Mouse (Mus musculus) left cerebral cortex, adult 9 months (tissue): ENCODE measurements around the gene Lgals2.
"Not testable (repeated sequence)": the region's sequence is repeated elsewhere in the genome, so short reads cannot be mapped to it uniquely, and the experiment has no call there.

ENCODE experiments used
- DNase-seq, 2 experiments: peaks; one replicate each; pipeline ENCODE4 v3.0.0; 2022; ENCODE audit warnings: low spot score in 2 of 2

Gene Lgals2

DNA sequence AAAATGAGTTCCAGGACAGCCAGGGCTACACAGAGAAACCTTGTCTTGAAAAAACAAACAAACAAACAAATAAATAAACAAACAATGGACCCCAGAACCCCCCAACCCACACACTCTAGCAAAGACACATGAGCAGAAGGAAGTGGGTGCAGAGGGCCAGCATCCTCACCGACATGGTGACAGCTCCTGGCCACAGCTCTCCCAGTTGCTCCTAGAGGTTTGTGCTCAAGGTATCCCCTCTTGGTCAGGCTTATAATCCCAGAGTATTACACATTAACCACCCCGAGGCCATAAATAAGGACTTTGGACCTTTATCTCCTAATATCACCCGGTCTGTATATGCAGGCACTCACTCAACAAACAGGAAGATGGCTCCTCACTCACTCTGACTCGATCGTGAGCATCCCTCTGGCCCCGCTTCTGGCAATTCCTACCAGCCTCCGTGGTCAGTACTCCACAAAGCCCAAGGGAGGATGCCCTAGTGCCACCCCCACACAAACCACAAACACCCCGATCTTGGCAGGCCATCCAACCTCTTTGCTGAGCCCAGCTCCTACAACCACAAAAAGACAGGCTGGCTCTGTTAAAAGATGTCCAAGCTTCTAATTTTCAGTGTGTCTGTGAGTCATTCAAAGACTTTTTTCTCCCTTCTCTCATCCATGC lies at the start of gene Lgals2:
Gene Lgals2 (minus strand): TSS at position 227 of the 663 bp plus-strand sequence.
- no peak for DNase-seq

DNA sequence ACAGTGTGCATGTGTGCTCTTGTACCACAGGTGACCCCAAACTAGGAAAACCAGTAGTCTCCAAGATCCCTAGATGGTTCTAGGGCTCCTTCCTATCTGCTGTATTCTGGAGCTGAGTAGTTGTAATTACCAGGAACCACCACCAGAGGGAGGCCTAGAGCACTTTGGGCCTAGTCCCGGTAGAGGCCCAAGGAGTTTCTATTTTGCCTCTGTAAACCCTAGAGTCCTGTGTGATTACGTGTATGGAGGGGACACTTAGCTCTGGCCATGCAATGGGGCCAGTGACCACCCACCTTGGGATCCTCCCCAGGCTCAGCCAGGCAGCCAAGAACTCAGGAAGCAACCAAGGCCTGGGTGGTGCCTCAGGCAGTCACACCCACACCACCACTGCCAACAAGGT lies 47.9 kb upstream of the Lgals2 start:
- DNase-seq, result peak in 1 of 2 experiments; percentile 87

DNA sequence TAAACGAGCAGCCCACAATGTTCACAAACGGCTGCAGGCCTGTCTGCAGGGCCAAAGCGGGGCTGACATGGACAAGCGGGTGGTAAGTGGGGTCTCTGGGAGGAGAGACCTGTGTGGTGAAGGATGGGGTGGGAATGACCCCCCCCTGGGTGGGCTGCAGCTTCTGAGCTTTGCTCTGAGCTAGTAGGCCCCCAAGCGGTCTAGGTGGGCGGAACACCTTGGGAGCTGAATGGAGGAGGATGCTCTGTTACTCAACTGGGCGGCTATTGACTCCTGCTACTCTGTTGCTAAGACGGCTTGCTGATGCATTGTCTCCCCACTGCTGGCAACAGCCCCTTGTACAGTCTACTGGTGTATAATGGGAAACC lies 46.1 kb upstream of the Lgals2 start:
- no peak for DNase-seq

DNA sequence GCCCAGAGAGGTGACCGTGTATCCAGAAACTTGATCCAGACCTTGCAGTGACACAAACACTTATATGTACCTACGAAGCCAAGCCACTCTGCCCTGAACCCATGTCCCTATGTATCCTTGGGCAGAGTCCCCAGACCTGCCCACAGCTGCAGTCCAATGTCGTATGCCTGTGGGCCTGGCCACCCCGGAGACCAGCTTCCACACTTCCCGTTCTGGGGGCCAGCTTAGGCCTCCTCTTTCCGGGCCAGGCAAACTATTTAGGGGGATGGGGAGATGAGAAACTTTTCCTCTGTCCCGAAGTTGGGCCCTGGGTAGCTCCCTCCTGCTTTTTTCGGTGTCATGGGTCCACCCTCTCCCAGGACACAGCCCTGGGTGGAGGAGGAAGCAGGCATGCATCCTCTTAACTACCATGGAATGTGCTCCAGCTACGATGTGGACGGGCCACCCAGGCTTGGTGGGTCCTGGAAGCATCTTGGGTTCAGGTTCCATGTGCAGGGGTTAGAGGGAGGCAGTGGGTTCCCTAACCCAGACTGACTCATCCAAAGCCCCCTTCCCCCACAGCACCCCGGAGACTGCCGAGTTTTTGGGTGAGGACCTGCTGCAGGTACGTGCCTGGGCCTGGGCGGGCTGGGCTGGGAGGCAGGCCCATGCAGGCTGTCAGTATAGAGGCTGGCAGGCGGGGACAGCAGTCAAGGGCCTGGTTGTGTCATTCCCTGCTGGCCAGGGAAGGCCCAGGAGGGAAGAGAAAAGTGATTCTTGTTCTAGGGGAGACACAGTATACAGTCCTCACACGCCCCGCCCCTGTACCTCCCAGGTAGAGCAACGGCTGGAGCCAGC lies 45.5 kb upstream of the Lgals2 start:
- DNase-seq, result no peak

DNA sequence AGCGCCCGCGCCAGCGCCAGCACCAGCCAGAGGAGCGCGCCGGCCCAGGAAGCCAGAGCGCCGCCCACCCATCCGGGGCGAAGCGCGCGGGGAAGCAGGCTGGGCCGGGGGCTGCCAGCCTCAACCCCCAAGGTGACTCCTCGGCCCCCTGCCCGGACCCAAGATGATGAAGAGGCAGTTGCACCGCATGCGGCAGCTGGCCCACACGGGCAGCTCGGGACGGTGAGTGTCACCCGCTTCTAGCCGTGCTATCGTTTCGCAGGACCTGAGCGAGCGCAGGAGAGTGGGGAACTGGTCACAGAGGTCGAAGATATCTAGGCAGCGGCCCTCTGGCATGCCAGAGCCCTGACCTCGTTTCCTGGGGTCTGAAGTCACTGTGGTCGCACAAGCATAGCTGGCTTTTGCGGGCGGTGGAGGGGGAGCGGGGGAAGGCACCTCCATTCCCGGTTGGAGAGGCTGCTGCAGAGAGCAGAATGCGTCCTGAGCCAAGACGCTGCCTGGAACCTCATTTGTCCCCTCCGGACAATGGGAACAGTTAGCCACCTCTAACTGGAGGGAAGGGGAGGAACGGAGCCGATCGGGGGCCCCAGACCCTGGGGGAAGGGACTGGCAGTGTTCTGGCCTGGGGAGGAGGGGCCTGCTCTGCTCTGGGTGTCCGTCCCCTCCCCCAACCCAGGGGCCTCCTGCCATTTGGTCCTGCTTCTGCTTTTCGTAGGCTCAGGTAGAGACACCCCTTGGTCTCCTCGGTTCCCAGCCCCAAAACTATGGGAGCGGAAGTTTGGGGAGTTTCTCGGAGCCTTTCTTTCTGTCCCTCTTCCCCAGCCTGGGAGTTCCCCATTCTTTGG lies 44.6 kb upstream of the Lgals2 start, which contains the start of gene Sh3bp1:
Gene Sh3bp1 (plus strand): TSS at position 29 of the 845 bp plus-strand sequence.
- no peak for DNase-seq

DNA sequence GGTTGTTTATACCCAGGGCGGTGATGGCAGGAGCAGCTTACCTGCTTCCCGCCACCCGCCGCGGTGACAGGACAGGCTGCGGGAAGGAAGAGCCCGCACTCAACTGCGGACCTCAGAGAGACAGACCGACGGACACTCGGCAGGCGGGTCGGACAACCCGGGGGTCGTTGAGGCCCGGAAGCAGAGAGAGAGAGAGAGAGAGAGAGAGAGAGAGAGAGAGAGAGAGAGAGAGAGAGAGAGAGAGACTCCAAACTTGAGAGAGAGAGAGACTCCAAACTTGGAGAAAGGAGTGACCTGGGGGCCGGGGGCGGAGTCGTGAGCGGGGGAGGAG lies 44.0 kb upstream of the Lgals2 start, which contains the start of gene Gm49510:
Gene Gm49510 (plus strand): TSS at position 259 of the 331 bp plus-strand sequence.
- DNase-seq, result no peak

DNA sequence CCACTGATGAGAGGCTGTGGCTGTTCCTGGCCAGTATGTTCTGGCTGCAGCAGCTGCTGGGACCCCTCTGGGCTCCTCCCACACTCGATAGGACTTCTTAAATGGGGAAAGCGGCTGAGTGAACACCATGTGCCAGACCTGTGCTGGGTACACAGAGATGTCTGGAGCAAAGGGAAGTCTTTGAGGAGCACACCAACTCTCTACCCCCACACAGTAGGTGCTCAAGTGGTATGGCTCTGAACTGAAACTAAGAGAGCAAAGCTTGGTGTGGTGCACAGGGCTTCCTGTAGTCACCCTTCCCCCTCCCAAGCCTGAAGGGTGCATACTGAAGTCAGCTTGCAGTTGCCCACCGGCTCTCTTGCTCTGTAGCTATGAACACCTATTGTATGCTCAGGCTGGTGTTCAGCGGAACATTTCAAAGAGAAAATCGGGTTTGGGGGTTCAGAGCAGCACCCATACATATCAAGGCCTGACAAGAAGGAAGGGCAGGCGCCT lies 43.2 kb upstream of the Lgals2 start:
- no peak for DNase-seq

DNA sequence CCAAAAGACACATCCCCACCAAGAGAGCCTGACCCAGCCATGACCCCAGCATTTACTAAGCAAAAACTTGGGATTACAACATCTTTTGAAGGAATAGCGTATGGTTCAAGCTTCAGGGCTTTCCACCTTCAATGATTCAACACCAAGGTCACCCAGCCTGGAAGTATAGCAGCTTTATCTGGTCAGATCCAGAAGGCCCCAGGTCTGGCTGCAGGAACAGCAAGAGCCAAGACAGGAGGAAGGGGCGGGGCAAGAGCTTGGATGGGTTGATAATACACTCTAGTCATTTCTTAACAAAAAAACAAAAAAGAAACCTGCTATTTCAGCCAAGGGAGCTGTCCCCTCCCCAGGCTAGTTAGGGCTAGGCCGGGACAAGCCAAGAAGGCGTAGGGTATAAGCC lies 42.2 kb upstream of the Lgals2 start:
- no peak for DNase-seq

DNA sequence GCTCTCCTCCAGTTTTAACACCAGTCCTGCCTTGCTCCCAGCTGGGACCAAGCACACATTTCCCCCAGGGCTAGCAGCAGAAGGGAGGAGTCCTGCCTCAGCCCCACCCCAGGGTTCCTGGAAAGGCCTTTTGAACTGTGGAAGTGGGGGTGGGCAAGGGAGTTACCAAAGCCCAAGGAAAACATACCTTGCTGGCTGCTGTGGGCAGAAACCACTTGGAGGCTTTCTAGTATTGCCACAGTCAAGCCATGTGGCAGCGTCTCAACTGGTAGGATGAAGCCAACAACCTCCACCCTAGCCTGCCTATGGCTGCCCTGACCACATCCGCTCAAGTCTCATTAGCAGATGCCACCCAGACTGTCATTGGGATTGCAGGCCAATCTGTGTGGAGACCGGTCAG lies 40.8 kb upstream of the Lgals2 start:
- no peak for DNase-seq

DNA sequence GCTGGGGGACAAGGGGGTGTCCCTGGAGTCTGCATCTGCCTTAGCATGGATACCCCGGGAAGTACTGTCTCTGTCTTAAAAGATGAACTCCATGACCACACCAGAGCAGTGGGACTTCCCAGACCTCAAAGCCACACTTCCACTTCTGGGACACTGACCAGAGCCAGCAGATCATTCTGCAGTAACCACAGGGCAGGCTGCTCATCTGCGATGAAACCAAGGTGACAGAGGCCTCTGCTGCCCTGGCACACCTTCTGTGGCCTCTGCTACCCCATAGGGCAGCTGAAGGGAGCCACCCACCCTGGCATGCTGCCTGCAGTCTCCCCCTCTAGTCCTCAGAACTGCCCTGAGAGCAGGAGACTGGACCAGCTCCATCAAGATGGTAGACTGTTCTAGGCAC lies 40.4 kb upstream of the Lgals2 start:
- DNase-seq, result no peak

DNA sequence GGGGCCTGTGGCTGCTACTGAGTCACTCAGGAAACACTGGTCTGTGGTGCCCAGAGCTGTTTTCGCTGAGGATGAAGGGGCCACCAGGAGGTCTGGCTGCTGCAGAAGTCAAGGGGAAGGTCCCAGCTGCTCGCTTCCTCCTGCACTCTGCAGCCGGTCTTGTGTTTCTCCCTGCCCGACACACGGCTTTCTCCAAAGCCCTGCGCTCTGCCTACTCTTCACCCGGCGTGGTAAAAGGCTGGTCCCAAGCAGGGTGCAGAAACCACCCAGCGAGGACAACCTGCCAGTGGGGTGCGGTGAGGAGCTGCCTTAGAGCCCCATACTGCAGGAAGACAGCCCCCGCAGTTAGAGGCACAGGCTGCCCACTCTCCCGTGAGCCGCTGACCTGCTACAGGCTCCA lies 39.4 kb upstream of the Lgals2 start:
- DNase-seq, result no peak

DNA sequence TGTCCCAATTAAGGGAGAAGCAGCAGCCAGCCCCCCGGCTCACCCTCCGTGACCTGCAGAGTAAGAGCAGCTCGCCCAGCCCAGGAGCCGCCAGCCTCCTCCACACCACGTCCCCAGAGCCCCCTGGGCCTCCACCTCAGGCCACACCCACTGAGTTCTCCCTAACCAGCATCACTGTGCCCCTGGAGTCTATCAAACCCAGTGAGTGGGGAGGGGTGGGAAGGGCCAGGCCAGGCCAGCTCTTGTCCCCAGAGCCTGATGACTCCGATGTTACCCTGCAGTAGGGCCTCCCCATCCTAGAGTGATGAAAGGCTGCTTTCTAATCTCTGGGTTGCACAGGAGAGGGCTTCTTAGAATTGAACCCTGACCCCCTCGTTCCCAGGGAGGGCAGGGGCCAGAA lies 37.1 kb upstream of the Lgals2 start:
- DNase-seq, result no peak

DNA sequence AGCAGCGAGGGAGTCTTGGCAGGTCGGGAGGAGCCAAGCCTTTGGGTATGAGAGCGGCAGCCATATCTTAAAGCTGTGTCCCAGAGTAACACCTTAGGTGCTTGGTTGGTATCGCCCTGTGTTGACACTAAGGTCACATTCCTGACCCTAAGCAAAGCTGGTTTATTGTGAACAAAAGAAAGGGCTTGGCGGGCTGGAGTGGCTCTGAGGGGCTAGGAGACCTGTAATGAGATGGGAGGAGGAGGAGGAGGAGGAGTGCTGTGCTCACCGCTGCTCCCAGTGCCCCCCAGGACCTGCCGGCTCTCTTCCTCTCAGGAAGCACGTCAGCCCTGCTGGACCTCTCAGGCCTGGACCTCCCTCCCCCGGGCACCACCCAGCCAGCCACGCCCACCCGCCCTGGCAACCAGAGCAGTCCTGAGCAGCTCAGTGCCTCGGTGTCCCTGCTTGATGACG lies 34.1 kb upstream of the Lgals2 start:
- no peak for DNase-seq

DNA sequence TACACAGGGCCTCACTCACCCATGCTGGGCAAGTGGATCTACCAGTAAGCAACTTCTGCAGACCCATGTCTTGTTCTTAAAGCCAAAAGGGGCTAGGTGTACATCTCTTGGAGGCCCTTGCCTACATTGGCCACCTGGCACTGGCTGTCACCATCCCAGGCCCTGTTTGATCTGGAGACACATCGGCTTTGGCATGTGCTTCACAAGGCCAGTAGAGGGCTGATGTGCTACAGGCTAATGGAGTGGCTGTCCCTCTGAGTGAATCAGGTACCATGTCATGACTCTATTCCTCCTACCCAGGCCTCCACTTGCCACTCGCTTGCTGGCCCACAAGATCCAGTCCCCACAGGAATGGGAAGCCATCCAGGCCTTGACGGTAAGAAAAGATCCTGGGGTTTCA lies 26.5 kb upstream of the Lgals2 start:
- DNase-seq, result no peak

DNA sequence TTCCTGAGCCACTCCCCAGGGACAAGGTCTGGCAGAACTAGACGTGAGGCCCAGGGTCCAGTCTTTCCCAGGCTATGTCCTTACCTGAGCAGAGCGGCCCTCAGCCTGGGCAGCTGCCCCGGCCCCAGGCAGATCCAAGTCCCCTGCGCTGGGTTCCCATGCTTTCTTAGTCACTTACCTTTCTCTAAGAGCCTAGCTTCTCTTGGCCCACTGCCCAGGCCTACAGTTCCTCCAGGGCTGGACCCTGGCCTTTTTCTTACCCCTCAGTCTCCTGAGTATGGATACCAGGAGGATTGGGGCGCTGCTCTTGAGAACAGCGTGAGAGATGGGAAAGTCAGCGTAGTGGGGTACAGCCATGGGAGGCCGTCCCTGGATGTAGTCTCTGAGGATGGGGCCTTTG lies 25.1 kb upstream of the Lgals2 start:
- no peak for DNase-seq

DNA sequence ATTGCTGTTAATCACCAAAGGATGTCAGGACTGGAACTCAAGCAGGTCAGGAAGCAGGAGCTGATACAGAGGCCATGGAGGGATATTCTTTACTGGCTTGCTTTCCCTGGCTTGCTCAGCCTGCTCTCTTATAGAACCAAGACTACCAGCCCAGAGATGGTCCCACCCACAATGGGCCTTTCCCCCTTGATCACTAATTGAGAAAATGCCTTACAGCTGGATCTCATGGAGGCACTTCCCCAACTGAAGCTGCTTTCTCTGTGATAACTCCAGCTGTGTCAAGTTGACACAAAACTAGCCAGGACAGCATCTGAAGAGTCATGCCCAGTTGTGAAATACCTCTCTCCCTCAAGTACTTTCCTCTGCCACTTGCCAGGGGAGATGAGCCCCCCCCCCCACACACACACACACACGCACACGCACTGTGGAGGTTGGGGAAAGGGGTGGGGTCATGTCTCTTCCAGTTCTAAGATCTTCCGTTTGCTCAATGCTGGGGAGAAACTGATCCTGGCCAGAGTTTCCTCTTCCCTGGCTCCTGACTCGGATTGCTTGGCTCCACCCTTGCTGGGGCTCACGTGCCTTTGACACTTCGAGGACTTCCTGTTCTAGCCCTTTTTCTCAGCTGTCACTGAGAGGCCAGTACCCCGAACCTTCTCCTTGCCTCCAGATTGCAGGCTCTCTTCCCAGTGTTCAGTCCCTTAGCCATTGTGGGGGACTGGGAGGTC lies 23.6 kb upstream of the Lgals2 start:
- DNase-seq, result not testable (repeated sequence)

DNA sequence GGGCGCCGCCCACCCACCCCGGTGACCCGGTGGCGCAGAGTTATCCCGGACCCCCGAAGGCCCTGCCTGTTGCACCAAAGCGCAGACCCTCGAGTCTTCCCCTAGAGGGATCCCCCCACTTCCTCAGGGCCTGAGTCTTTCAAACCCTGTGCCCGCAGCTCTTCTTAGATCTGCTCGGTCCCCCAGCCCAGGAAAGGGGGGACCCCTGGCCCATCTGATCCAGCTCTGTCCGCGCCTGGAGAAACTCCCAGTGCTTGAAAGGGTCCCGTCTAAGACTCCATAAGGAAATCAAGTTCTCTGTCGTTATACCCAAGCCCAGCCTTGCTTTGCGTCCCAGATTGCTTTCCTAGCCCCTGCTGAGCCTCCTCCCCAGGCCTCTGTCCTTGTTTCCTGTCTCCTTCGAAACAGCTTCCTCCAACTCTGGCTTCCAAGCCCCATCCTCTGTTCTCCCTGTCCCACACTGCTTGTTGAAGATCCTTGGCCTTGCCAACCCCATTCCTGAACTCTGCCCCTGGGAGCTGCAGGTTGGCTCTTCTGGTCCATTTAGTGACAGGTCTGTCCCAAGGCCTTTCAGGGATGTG lies 22.6 kb upstream of the Lgals2 start:
- no peak for DNase-seq

DNA sequence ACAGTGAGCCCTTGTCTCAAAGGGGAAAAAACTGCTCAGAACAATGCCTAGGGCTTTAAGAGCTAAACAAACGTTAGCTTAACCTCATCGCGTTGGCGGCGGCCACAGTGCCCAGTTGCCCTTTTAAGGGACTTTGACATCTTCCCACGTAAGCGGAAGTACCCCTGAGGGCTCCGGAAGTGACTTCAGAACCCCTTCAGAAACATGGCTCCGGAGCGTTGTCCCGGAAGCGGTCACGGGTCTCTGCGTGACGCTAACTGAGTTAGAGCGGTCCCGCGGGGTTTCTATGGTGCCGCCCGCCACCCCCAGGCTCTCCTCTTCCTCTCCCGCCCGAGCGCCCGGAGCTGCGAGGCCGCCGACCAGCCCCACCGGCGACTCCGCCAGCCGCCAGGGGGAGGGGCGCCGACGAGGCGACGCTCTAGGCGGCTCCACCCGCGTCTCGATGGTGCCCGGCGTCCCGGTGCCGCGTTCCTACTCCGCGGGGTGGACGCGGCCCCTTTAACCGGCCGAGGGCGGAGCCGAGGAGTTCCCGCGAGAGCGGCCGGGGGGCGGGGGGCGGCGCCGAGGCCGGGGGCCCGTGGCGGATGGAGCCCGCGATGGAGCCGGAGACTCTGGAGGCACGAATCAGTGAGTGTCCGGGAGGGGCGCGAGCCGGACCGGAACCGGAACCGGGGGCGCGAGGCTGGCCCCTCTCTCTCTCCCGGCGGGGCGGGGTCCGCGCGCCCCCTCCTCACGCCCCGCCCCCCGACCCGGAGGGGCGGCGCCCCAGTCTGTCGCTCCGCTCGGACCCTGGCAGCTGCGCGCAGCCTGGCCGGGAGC lies 21.9 kb upstream of the Lgals2 start, which contains the start of gene Gga1:
Gene Gga1 (plus strand): TSS at position 200 of the 819 bp plus-strand sequence.
- peak; percentile 94 to 97 for DNase-seq

DNA sequence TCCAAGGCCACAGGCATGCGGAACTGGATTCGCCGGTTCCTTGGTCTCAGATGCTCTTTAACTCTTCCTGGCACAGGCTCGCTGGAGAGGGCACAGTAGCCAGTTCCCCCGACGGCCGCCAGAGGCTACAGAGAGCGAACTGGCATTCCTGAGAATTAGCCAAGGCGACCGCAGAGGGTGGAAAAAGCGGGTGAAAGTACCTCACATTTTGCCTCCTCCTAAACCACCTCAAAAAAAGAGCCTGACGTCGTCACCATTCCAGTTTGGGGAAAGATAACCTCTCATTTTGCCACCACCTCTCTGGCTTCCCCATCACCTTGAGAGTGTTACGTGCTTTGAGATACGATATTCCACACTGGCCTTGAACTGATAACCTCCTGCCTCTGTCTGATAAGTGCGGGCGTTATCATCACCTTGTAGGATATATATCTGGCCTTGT lies 20.9 kb upstream of the Lgals2 start:
- peak; percentile 65 to 85 for DNase-seq

DNA sequence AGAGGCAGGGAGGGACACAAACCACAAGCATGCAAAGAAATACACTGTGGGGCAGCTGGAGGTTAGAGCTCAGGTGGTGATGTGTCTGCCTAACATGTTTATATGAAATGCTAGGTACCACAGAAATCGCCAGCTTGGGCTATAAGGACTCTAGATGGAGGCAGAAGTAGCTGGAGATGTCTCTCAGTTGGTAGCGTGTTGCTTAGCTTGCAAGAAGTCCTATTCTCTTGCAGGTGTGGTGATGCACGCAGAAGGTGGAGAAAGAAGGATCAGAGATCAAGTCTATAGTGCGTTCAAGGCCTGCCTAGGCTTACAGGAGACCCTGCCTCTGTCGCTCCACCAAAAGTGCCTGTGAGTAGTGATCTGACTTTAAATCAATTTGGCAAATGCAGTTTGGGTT lies 20.2 kb upstream of the Lgals2 start:
- DNase-seq, result no peak
